Mouse (Mus musculus) MEL (cell line): ENCODE data around the gene Klrd1. TPM values are rescaled to one million over a fixed set of nuclear protein-coding genes. Genes with fewer than 3 reads are reported as not detected.

Experiments
- DNase-seq: peaks from one replicate; pipeline ENCODE4 v3.0.0; 2011; ENCODE audit warnings: low read depth, low spot score
- H3K27ac ChIP-seq: 2 replicates; pipeline ENCODE4 v1.5.1; 2012; ENCODE audit warnings: low read depth, mild to moderate bottlenecking, control low read depth, low read length, moderate library complexity; ENCODE audit not compliant: control insufficient read depth
- H3K27me3 ChIP-seq, 2 experiments: fragments of 150-350 bp in 1 of 2; sonication (generic) in 1 of 2; 2 replicates each; pipeline ENCODE4 v1.6.1; 2012; ENCODE audit warnings: low read length in 2 of 2, mild to moderate bottlenecking in 2 of 2, improper control_type of control experiment in 1 of 2, moderate library complexity in 1 of 2; ENCODE audit not compliant: insufficient read depth in 2 of 2, control insufficient read depth in 1 of 2
- H3K36me3 ChIP-seq, 2 experiments: 2 replicates each; pipeline ENCODE4 v1.6.1; 2012 to 2014; ENCODE audit warnings: low read length in 2 of 2, improper control_type of control experiment in 1 of 2, inconsistent platforms in 1 of 2, mild to moderate bottlenecking in 1 of 2; ENCODE audit not compliant: insufficient read depth in 2 of 2, control insufficient read depth in 1 of 2
- H3K4me1 ChIP-seq, 2 experiments: fragments of 150-350 bp in 1 of 2; sonication (generic) in 1 of 2; 2 replicates each; pipeline ENCODE4 v1.6.1; 2012; ENCODE audit warnings: low read length in 2 of 2, improper control_type of control experiment in 1 of 2, mild to moderate bottlenecking in 1 of 2; ENCODE audit not compliant: insufficient read depth in 2 of 2, control insufficient read depth in 1 of 2
- H3K4me3 ChIP-seq, 2 experiments: fragments of 150-350 bp in 1 of 2; sonication (generic) in 1 of 2; 2 replicates each; pipeline ENCODE4 v1.5.1; 2012; ENCODE audit warnings: low read depth in 2 of 2, low read length in 2 of 2, mild to moderate bottlenecking in 2 of 2, moderate library complexity in 2 of 2, control low read depth in 1 of 2, improper control_type of control experiment in 1 of 2; ENCODE audit not compliant: control insufficient read depth in 1 of 2, insufficient read depth in 1 of 2
- H3K79me2 ChIP-seq: 2 replicates; pipeline ENCODE4 v1.6.1; 2012; ENCODE audit warnings: mild to moderate bottlenecking, low read length, moderate library complexity; ENCODE audit not compliant: control insufficient read depth, poor library complexity, insufficient read depth
- H3K9ac ChIP-seq: 2 replicates; pipeline ENCODE4 v1.6.1; 2012; ENCODE audit warnings: low read depth, mild to moderate bottlenecking, control low read depth, low read length, moderate library complexity; ENCODE audit not compliant: control insufficient read depth, poor library complexity, severe bottlenecking
- H3K9me3 ChIP-seq: fragments of 150-350 bp; sonication (generic); replicated peaks from 2 replicates; pipeline ENCODE4 v1.6.1; 2012; ENCODE audit warnings: mild to moderate bottlenecking, low read length, improper control_type of control experiment, moderate library complexity; ENCODE audit not compliant: insufficient read depth
- BHLHE40 ChIP-seq: IDR thresholded peaks from 2 replicates; pipeline ENCODE4 v1.6.1; 2012; ENCODE audit warnings: low read depth, mild to moderate bottlenecking, inconsistent platforms, low read length, improper control_type of control experiment, borderline replicate concordance
- CHD1 ChIP-seq: IDR thresholded peaks from 2 replicates; pipeline ENCODE4 v1.6.1; 2012; ENCODE audit warnings: low read depth, mild to moderate bottlenecking, inconsistent platforms, low read length, improper control_type of control experiment
- CHD2 ChIP-seq: IDR thresholded peaks from 2 replicates; pipeline ENCODE4 v1.6.1; 2011; ENCODE audit warnings: low read length, improper control_type of control experiment
- E2F4 ChIP-seq: IDR thresholded peaks from 2 replicates; pipeline ENCODE4 v1.6.1; 2011; ENCODE audit warnings: low read depth, low read length, improper control_type of control experiment, borderline replicate concordance
- ELF1 ChIP-seq: IDR thresholded peaks from 2 replicates; pipeline ENCODE4 v1.6.1; 2014; ENCODE audit warnings: low read depth, mild to moderate bottlenecking, inconsistent platforms, low read length, improper control_type of control experiment, moderate library complexity
- EP300 ChIP-seq, 2 experiments: IDR thresholded peaks; 2 replicates each; pipeline ENCODE4 v1.6.1; 2011; ENCODE audit warnings: improper control_type of control experiment in 2 of 2, low read length in 2 of 2, low read depth in 1 of 2, mild to moderate bottlenecking in 1 of 2
- GABPA ChIP-seq: IDR thresholded peaks from 2 replicates; pipeline ENCODE4 v1.6.1; 2012; ENCODE audit warnings: low read depth, mild to moderate bottlenecking, inconsistent platforms, low read length, improper control_type of control experiment, moderate library complexity
- GATA1 ChIP-seq: IDR thresholded peaks from 2 replicates; pipeline ENCODE4 v1.6.1; 2011; ENCODE audit warnings: low read depth, low read length, improper control_type of control experiment
- HCFC1 ChIP-seq: IDR thresholded peaks from 2 replicates; pipeline ENCODE4 v1.6.1; 2012; ENCODE audit warnings: low read depth, mild to moderate bottlenecking, inconsistent platforms, low read length, improper control_type of control experiment, moderate library complexity
- JUND ChIP-seq: IDR thresholded peaks from 2 replicates; pipeline ENCODE4 v1.6.1; 2011; ENCODE audit warnings: low read depth, mild to moderate bottlenecking, improper control_type of control experiment, low read length
- MAX ChIP-seq: IDR thresholded peaks from 2 replicates; pipeline ENCODE4 v1.6.1; 2011; ENCODE audit warnings: low read length, improper control_type of control experiment
- MAZ ChIP-seq: IDR thresholded peaks from 2 replicates; pipeline ENCODE4 v1.6.1; 2012; ENCODE audit warnings: low read depth, mild to moderate bottlenecking, inconsistent platforms, low read length, improper control_type of control experiment
- MEF2A ChIP-seq: IDR thresholded peaks from 2 replicates; pipeline ENCODE4 v1.6.1; 2014; ENCODE audit warnings: low read depth, mild to moderate bottlenecking, inconsistent platforms, low read length, improper control_type of control experiment; ENCODE audit not compliant: poor library complexity, insufficient replicate concordance, severe bottlenecking; ENCODE audit errors: extremely low read depth
- MYB ChIP-seq: IDR thresholded peaks from 2 replicates; pipeline ENCODE4 v1.6.1; 2011; ENCODE audit warnings: mild to moderate bottlenecking, low read depth, low read length, improper control_type of control experiment
- NELFE ChIP-seq: IDR thresholded peaks from 2 replicates; pipeline ENCODE4 v1.6.1; 2011; ENCODE audit warnings: low read depth, low read length, improper control_type of control experiment
- POLR2A ChIP-seq, 2 experiments: IDR thresholded peaks; 2 replicates each; pipeline ENCODE4 v1.6.1; 2011 to 2012; ENCODE audit warnings: low read length in 2 of 2, mild to moderate bottlenecking in 2 of 2, control low read depth in 1 of 2, improper control_type of control experiment in 1 of 2, low read depth in 1 of 2, moderate library complexity in 1 of 2; ENCODE audit not compliant: control insufficient read depth in 1 of 2, insufficient read depth in 1 of 2, poor library complexity in 1 of 2
- SIN3A ChIP-seq: IDR thresholded peaks from 2 replicates; pipeline ENCODE4 v1.6.1; 2012; ENCODE audit warnings: low read length, improper control_type of control experiment, inconsistent platforms
- SMC3 ChIP-seq: IDR thresholded peaks from 2 replicates; pipeline ENCODE4 v1.6.1; 2011; ENCODE audit warnings: low read depth, low read length, improper control_type of control experiment
- TCF12 ChIP-seq: IDR thresholded peaks from 2 replicates; pipeline ENCODE4 v1.6.1; 2014; ENCODE audit warnings: low read depth, mild to moderate bottlenecking, inconsistent platforms, low read length, improper control_type of control experiment, moderate library complexity
- UBTF ChIP-seq: IDR thresholded peaks from 2 replicates; pipeline ENCODE4 v1.6.1; 2012; ENCODE audit warnings: low read depth, mild to moderate bottlenecking, inconsistent platforms, low read length, improper control_type of control experiment, moderate library complexity, borderline replicate concordance; ENCODE audit not compliant: insufficient read depth
- USF2 ChIP-seq, 2 experiments: IDR thresholded peaks; 2 replicates each; pipeline ENCODE4 v1.6.1; 2011 to 2012; ENCODE audit warnings: improper control_type of control experiment in 2 of 2, low read length in 2 of 2, borderline replicate concordance in 1 of 2, inconsistent platforms in 1 of 2, low read depth in 1 of 2, mild to moderate bottlenecking in 1 of 2; ENCODE audit not compliant: insufficient read depth in 1 of 2
- polyA plus RNA-seq, 2 experiments: library from polyadenylated mRNA; stranded (reverse) in 1 of 2; unstranded in 1 of 2; fragments of >175 nt in 1 of 2; fragments of >200 nt in 1 of 2; gene quantifications; 2 replicates each; pipeline versions ENCODE4 v1.2.1 to v1.2.4; 2012; ENCODE audit warnings: low replicate concordance in 2 of 2, low read depth in 1 of 2; ENCODE audit not compliant: insufficient read length in 2 of 2, insufficient read depth in 1 of 2, missing spikeins in 1 of 2
- total RNA-seq: library from RNA; depleted of rRNA; stranded (reverse); fragments of 300-350 nt; gene quantifications from 2 replicates; pipeline ENCODE4 v1.2.3, GENCODE M21; 2012

Klrd1 gene
- total and polyA plus RNA-seq, 3 experiments, result not detected

GRCm38 (mm10) chr6:129581896-129582295 is 9.7 kb upstream of the Klrd1 start:
- no peaks in the 10 kb centered on the region for H3K79me2 ChIP-seq
- peak; percentile 32 for DNase-seq
- H3K27ac ChIP-seq, result no peak overlapping the region
- H3K9me3 ChIP-seq, result no peaks in the 10 kb centered on the region
- TF ChIP-seq JUND, result no peak
- no peak for TF ChIP-seq BHLHE40
- TF ChIP-seq MAX, result no peak
- TF ChIP-seq GABPA, result no peak
- TF ChIP-seq MEF2A, result no peak
- TF ChIP-seq, all 39 proteins: peak for 0
- no peaks in the 10 kb centered on the region for H3K4me1 ChIP-seq
- no peak overlapping the region for H3K9ac ChIP-seq
- peaks cover 0 to 2% of the 10 kb centered on the region in 2 experiments; a peak in 2 of 4 replicates for H3K27me3 ChIP-seq
- no peak overlapping the region for H3K4me3 ChIP-seq
- no peaks in the 10 kb centered on the region for H3K36me3 ChIP-seq

GRCm38 (mm10) chr6:129583014-129583413 is 8.6 kb upstream of the Klrd1 start:
- TF ChIP-seq POLR2A (IDR thresholded peaks at IDR 0.05; ENCODE audit: control insufficient read depth in 1 of 2, insufficient read depth in 1 of 2, low read depth in 1 of 2, low read length in 2 of 2, poor library complexity in 1 of 2) (no peak), E2F4 (no peak), GATA1 (no peak), SIN3A (no peak), UBTF (no peak), MAX (no peak)
- TF ChIP-seq, all 39 proteins: peak for 0
- Histone ChIP-seq H3K27me3 (peaks cover 0 to 2% of the 10 kb centered on the region in 2 experiments; a peak in 2 of 4 replicates), H3K9me3 (no peaks in the 10 kb centered on the region), H3K79me2 (no peaks in the 10 kb centered on the region), H3K9ac (no peak overlapping the region), H3K4me3 (no peak overlapping the region), H3K36me3 (no peaks in the 10 kb centered on the region), H3K4me1 (no peaks in the 10 kb centered on the region), H3K27ac (no peak overlapping the region)
- DNase-seq, result no peak

DNA sequence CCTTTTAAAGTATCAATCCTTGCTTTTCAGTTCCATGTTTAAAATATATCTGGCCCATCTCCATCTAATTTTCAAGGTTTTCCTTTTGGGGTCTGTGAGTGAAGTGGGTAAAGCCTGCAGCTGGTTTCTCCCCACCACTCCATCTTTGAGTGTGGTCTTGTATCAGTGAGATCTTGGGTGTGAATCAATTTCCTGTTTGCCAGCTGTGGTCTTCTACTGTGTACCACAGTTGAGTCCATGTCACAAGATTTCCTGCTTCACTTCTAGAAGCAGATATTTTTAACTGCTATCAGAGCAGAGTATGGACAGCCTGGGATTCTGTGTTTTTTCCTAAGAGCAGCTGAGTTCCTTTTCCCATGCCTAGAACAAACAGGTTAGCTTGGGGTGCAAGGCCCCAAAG is 16.8 kb downstream of the Klrd1 start:
- Histone ChIP-seq H3K4me1 (no peaks in the 10 kb centered on the region), H3K27me3 (no peaks in the 10 kb centered on the region), H3K4me3 (no peak overlapping the region), H3K79me2 (no peaks in the 10 kb centered on the region), H3K36me3 (no peaks in the 10 kb centered on the region), H3K9ac (no peak overlapping the region), H3K27ac (no peak overlapping the region), H3K9me3 (no peaks in the 10 kb centered on the region)
- DNase-seq, result no peak
- TF ChIP-seq NELFE, result no peak
- TF ChIP-seq SMC3, result no peak
- TF ChIP-seq CHD2, result no peak
- no peak for TF ChIP-seq USF2 (IDR thresholded peaks at IDR 0.05; ENCODE audit: borderline replicate concordance in 1 of 2, insufficient read depth in 1 of 2, low read depth in 1 of 2, low read length in 2 of 2)
- no peak for TF ChIP-seq CHD1
- TF ChIP-seq GABPA, result no peak
- no peak for TF ChIP-seq TCF12
- no peak for TF ChIP-seq EP300 (IDR thresholded peaks at IDR 0.05; ENCODE audit: low read depth in 1 of 2, low read length in 2 of 2)
- no peak for TF ChIP-seq MAZ
- no peak for TF ChIP-seq ELF1
- TF ChIP-seq MEF2A, result no peak
- no peak for TF ChIP-seq E2F4
- no peak for TF ChIP-seq HCFC1
- no peak for TF ChIP-seq MYB
